Mouse (Mus musculus): ENCODE measurements around the gene Rnpepl1. TPM values are rescaled to one million over a fixed set of nuclear protein-coding genes. Genes with fewer than 3 reads are reported as not detected.

Gene Rnpepl1
- polyA plus RNA-seq, 1 experiment from 2014 or later: 45.2 TPM

DNA sequence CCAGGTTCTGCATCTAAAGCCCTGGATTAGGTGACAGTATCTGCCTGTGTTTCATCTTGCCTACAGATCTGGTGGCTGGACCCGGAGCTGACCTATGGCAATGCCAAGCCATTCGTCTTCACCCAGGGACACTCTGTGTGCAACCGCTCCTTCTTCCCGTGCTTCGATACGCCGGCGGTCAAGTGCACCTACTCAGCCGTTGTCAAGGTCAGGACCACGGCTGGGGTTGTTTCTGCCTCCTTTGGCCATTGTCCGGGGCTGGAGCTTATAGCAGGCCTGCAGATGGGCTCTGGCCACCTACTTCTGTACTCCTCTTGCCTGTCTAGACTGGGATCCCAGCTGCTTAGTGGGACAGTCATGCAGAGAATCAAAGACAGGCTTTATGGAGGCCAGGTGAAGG lies 4.4 kb downstream of the Rnpepl1 start:
- no peak overlapping the region for H3K4me3 ChIP-seq (ENCODE audit: inconsistent target)
- peaks cover 41% of the 10 kb centered on the region for H3K79me2 ChIP-seq (ENCODE audit: inconsistent target)
- WGBS (ENCODE audit: missing documents): 96% methylated on average over 11 of the region's 11 CpGs
- peaks cover 59% of the 10 kb centered on the region for H3K36me3 ChIP-seq (ENCODE audit: inconsistent target)
- no peak overlapping the region for H3K27ac ChIP-seq

DNA sequence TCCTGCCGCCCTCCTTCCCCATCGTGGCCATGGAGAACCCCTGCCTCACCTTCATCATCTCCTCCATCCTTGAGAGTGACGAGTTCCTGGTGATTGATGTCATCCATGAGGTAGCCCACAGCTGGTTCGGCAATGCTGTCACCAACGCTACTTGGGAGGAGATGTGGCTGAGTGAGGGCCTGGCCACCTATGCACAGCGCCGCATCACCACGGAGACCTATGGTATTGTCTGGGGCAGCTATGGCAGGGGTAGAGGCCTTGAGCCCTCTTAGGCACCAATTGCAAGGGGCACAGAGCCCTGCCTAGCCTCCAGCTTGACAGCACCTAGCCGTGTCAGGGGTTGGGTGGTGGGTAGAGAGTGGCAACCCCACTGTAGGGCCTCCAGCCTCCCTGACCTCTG lies 6.1 kb downstream of the Rnpepl1 start:
- Histone ChIP-seq H3K4me3 (ENCODE audit: inconsistent target) (no peak overlapping the region), H3K36me3 (ENCODE audit: inconsistent target) (peaks cover 62% of the 10 kb centered on the region), H3K27ac (no peak overlapping the region), H3K79me2 (ENCODE audit: inconsistent target) (peaks cover 31% of the 10 kb centered on the region)
- 92% methylated on average over 9 of the region's 9 CpGs for WGBS (ENCODE audit: missing documents)

DNA sequence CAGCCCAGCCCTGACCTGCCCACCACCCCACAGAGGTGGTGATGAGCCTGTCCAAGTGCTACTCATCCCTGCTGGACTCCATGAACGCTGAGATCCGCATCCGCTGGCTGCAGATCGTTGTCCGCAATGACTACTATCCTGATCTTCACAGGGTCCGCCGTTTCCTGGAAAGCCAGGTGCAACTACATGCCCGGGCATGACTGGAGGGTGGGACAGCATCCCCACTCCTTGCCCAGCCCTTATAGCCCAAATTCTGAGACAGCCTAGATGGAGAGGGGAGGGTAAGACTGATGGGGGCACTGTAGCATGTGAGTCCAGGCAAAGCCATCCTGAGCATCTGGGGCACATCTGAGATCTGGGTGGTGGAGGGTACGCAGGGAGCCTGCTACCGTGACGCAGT lies 8.6 kb downstream of the Rnpepl1 start:
- peaks cover 58% of the 10 kb centered on the region for H3K36me3 ChIP-seq (ENCODE audit: inconsistent target)
- peaks cover 7% of the 10 kb centered on the region; the same call in 1 of the 2 replicates for H3K79me2 ChIP-seq (ENCODE audit: inconsistent target)
- 97% methylated on average over 9 of the region's 11 CpGs for WGBS (ENCODE audit: missing documents)
- no peak overlapping the region for H3K27ac ChIP-seq
- H3K4me3 ChIP-seq (ENCODE audit: inconsistent target): no peak overlapping the region

DNA sequence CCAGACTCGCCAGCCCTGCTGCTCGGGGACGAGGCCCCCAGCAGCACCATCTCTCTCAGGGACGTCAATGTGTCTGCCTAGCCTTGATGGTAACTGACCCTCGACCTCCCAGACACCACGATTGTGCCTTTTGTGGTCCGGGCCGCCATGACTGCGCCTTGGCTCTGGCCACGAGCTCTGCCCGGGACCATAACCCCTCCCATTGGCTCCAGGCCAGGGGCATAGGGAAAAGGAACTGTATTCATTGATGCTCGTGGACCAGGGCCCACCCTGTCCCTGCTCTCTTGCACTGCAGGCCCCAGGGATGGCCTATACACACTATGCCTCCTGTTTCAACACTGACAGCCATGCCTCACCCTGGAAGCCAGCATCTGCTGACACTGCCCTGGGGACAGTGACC lies 9.2 kb downstream of the Rnpepl1 start:
- no peak overlapping the region for H3K4me3 ChIP-seq (ENCODE audit: inconsistent target)
- WGBS (ENCODE audit: missing documents): 75% methylated on average over 11 of the region's 12 CpGs
- no peak overlapping the region for H3K27ac ChIP-seq
- peaks cover 52% of the 10 kb centered on the region for H3K36me3 ChIP-seq (ENCODE audit: inconsistent target)
- peaks cover under 1% of the 10 kb centered on the region; the same call in 1 of the 2 replicates for H3K79me2 ChIP-seq (ENCODE audit: inconsistent target)

DNA sequence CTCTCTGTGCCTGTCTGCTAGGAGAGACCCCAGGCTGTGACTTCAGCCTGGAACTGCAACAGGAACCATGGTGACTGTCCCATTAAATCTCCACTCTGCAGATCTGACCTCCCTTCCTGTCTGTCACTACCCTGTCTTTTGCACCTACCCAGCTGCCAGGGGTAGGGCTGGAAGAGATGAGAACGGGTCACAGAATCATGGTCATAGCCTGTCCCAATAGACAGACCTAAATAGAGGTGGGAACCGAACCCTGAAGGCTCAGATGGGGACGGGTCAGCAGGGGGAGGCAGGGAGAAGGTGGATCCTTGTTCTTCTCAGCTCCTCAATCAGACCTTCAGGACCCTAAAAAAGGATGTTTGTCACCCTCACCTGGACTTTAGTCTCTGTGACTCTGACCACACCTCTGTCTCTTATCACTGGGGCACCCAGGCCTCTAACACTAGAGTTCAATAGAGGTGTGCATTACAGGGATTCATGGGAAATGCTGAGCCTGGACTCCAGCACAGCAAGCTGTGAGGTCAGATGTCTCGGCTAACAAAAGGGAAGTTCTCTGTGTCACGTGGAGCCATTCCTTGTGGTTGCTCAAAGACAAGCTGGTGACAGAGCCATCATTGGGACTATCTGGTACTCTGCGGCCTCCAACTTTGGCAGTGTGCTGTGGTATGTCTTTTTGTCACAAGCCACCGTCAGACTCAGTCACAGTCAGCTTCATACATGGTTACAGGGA lies 10.1 kb downstream of the Rnpepl1 start:
- 40% methylated on average over 7 of the region's 7 CpGs for WGBS (ENCODE audit: missing documents)
- Histone ChIP-seq H3K79me2 (ENCODE audit: inconsistent target) (no peaks in the 10 kb centered on the region), H3K36me3 (ENCODE audit: inconsistent target) (peaks cover 43% of the 10 kb centered on the region), H3K27ac (peak overlapping the region; percentile 34), H3K4me3 (ENCODE audit: inconsistent target) (no peak overlapping the region)

DNA sequence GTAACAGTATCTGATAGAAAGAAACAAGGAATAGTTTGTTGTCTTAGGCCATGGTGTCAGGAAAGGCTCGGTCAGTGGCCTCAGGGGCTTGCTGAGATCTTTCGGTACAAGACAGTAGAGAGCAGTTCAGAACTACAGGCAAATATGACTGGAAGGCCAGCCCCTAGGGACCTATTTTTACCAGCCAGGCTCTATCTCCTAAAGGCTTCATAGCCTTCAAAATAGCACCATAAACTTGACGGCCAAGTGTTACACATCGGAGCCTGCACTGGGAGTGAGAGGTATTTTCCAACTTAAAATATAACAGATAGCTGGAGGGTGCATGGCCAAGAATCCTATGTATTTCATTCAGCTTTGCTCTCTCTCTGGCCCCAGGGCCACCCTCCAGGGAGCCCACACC lies 10.9 kb downstream of the Rnpepl1 start:
- no peaks in the 10 kb centered on the region for H3K79me2 ChIP-seq (ENCODE audit: inconsistent target)
- no peak overlapping the region for H3K4me3 ChIP-seq (ENCODE audit: inconsistent target)
- H3K27ac ChIP-seq: peak overlapping the region; percentile 34
- H3K36me3 ChIP-seq (ENCODE audit: inconsistent target): peaks cover 34% of the 10 kb centered on the region
- WGBS (ENCODE audit: missing documents): 88% methylated on average over 4 of the region's 4 CpGs

GRCm38 (mm10) chr1:92930171-92930706 lies 19.7 kb downstream of the Rnpepl1 start:
- H3K79me2 ChIP-seq (ENCODE audit: inconsistent target): peaks cover 4% of the 10 kb centered on the region; the same call in 1 of the 2 replicates
- H3K4me3 ChIP-seq (ENCODE audit: inconsistent target): no peak overlapping the region
- no peak overlapping the region for H3K27ac ChIP-seq
- no peaks in the 10 kb centered on the region for H3K36me3 ChIP-seq (ENCODE audit: inconsistent target)
- 38% methylated on average over 1 of the region's 1 CpGs for WGBS (ENCODE audit: missing documents)

- H3K4me3 ChIP-seq (ENCODE audit: inconsistent target): peak overlapping the region; percentile 65
- WGBS (ENCODE audit: missing documents): 27% methylated on average over 2 of the region's 4 CpGs
- H3K36me3 ChIP-seq (ENCODE audit: inconsistent target): no peaks in the 10 kb centered on the region
- H3K79me2 ChIP-seq (ENCODE audit: inconsistent target): peaks cover 23% of the 10 kb centered on the region; the same call in 1 of the 2 replicates
- H3K27ac ChIP-seq: peak overlapping the region; percentile 93
Measured at GRCm38 (mm10) chr1:92933611-92934010, 23.0 kb downstream of the Rnpepl1 start.

DNA sequence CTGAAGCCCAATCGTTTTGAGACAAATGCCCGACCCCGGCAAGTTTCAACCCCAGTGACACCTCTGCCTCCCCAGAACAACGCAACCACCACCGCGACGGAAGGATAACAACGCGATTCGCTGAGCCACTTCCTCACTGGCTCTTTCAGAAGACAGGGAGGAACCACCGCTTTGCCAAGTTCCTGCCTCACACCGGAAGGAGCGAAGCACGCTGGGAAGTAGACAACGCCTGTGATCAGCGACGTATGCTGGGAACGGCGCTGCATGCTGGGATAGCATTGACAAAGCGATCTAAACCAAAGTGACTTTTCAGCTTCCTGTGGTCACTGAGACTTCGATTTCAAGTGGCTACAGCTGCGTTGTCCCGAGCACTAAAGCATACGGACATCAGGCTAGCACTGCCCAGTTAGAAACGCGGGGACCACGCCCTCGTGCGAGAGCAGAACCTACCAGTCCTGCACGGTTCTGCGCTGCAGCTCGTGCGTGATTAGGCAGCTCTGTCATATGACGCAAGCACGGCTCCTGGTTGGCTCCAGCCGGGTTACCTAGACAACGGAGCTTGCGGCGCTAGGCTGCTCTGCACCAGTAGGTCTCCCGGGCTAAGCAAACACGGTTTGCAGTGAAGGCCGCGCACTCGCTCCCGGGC lies 23.7 kb downstream of the Rnpepl1 start, which contains the start of gene Capn10:
Gene Capn10 (plus strand): TSS at position 195 of the 646 bp plus-strand sequence.
- Histone ChIP-seq H3K79me2 (ENCODE audit: inconsistent target) (peaks cover 23% of the 10 kb centered on the region; the same call in 1 of the 2 replicates), H3K27ac (peak within 1 kb of the TSS; percentile 93), H3K36me3 (ENCODE audit: inconsistent target) (peaks cover 5% of the 10 kb centered on the region; the same call in 1 of the 2 replicates), H3K4me3 (ENCODE audit: inconsistent target) (peak within 1 kb of the TSS; percentile 65)
- under 1% methylated on average over 45 of the region's 45 CpGs for WGBS (ENCODE audit: missing documents)

GRCm38 (mm10) chr1:92935054-92935962 lies 24.7 kb downstream of the Rnpepl1 start:
- Histone ChIP-seq H3K36me3 (ENCODE audit: inconsistent target) (peaks cover 15% of the 10 kb centered on the region), H3K79me2 (ENCODE audit: inconsistent target) (peaks cover 23% of the 10 kb centered on the region; the same call in 1 of the 2 replicates), H3K27ac (peak overlapping the region; percentile 13; the same call in 1 of the 2 replicates), H3K4me3 (ENCODE audit: inconsistent target) (peak overlapping the region; percentile 65)
- 14% methylated on average over 10 of the region's 10 CpGs for WGBS (ENCODE audit: missing documents)

DNA sequence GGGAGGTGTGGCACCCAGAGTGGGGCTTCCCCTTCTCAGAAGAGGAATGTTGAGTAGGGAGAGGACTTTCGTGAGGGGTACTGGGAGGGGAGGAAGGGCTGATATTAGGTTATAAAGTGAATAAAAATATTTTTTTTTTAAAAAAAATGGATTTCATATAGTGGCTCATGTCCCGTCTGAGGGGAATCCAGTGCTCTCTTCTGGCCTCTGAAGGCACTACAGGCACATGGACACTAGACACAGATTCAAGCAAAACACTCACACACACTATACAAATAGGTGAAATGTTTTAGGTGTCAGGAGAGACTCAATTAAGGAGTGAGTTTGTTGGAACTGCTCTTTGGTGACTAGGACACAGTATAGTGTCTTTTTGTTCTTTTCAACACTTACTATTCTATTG lies 25.4 kb downstream of the Rnpepl1 start:
- no peak overlapping the region for H3K27ac ChIP-seq
- H3K79me2 ChIP-seq (ENCODE audit: inconsistent target): peaks cover 23% of the 10 kb centered on the region; the same call in 1 of the 2 replicates
- H3K4me3 ChIP-seq (ENCODE audit: inconsistent target): peak overlapping the region; percentile 65; the same call in 1 of the 2 replicates
- H3K36me3 ChIP-seq (ENCODE audit: inconsistent target): peaks cover 20% of the 10 kb centered on the region
- 51% methylated on average over 2 of the region's 2 CpGs for WGBS (ENCODE audit: missing documents)

GRCm38 (mm10) chr1:92936467-92936866 lies 25.9 kb downstream of the Rnpepl1 start:
- H3K79me2 ChIP-seq (ENCODE audit: inconsistent target): peaks cover 23% of the 10 kb centered on the region; the same call in 1 of the 2 replicates
- WGBS (ENCODE audit: missing documents): 89% methylated on average over 2 of the region's 3 CpGs
- H3K27ac ChIP-seq: no peak overlapping the region
- no peak overlapping the region for H3K4me3 ChIP-seq (ENCODE audit: inconsistent target)
- peaks cover 22% of the 10 kb centered on the region for H3K36me3 ChIP-seq (ENCODE audit: inconsistent target)

DNA sequence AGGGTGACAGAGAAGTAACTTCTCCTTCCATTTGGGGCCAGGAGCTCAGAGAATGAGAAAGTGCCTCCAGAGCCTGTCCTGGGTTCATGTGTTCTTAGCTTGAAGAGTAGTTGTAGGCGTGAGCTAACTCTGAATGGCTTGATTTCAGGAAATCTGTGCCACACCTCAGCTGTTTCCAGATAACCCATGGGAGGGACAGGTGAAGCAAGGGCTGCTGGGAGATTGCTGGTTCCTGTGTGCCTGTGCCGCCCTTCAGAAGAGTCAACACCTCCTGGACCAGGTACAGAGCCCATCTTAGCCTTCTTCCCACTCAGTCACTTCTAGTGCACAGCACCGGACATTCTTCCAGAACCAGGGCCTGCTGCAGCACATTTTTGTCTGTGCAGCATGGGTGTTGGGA lies 27.2 kb downstream of the Rnpepl1 start:
- H3K27ac ChIP-seq: no peak overlapping the region
- H3K79me2 ChIP-seq (ENCODE audit: inconsistent target): peaks cover 23% of the 10 kb centered on the region; the same call in 1 of the 2 replicates
- no peak overlapping the region for H3K4me3 ChIP-seq (ENCODE audit: inconsistent target)
- 95% methylated on average over 3 of the region's 3 CpGs for WGBS (ENCODE audit: missing documents)
- H3K36me3 ChIP-seq (ENCODE audit: inconsistent target): peaks cover 32% of the 10 kb centered on the region

- Histone ChIP-seq H3K79me2 (ENCODE audit: inconsistent target) (peaks cover 23% of the 10 kb centered on the region; the same call in 1 of the 2 replicates), H3K36me3 (ENCODE audit: inconsistent target) (peaks cover 49% of the 10 kb centered on the region), H3K4me3 (ENCODE audit: inconsistent target) (no peak overlapping the region), H3K27ac (no peak overlapping the region)
- WGBS (ENCODE audit: missing documents): 96% methylated on average over 4 of the region's 4 CpGs
Measured at GRCm38 (mm10) chr1:92939746-92940145, 29.2 kb downstream of the Rnpepl1 start.

All from macrophage (primary cell).